Mouse (Mus musculus): ENCODE measurements at regions not wholly inside any gene's neighbourhood (a gene's known extent, or its start where the extent isn't known, plus 50 kb on each side); places are given as distances from the start of the nearest gene placed in this dataset.

- TF ChIP-seq EP300 (IDR thresholded peaks at IDR 0.05; ENCODE audit: insufficient read depth, low read depth, low read length) (no peak), POLR2A (IDR thresholded peaks at IDR 0.05; ENCODE audit: insufficient read depth, low read depth, low read length) (no peak)
These were observed 245.0 kb downstream of the Etnk1 start for GRCm38 (mm10) chr6:143412056-143412455.
